Mouse (Mus musculus): ENCODE results near the gene Gm21915. TPM values are rescaled to one million over a fixed set of nuclear protein-coding genes. Genes with fewer than 3 reads are reported as not detected.

Gm21915 gene
- polyA plus RNA-seq, 2 experiments = not detected

GRCm38 (mm10) chr9:40693768-40694167 is 23.4 kb downstream of the Gm21915 start:
- Histone ChIP-seq H3K27me3 (ENCODE audit: control insufficient read depth, insufficient read depth, low read length) (no peaks in the 10 kb centered on the region; the same call in 1 of the 2 replicates), H3K36me3 (replicated peaks; ENCODE audit: control insufficient read depth, insufficient read depth, low read depth) (no peaks in the 10 kb centered on the region), H3K4me3 (ENCODE audit: insufficient read depth in 1 of 2, low read depth in 2 of 2, low read length in 2 of 2) (no peak overlapping the region), H3K4me1 (replicated peaks; ENCODE audit: control insufficient read depth in 2 of 2, insufficient read depth in 2 of 2, low read length in 1 of 2) (no peaks in the 10 kb centered on the region), H3K9me3 (ENCODE audit: control insufficient read depth, low read length) (no peaks in the 10 kb centered on the region), H3K27ac (no peak overlapping the region), H3K4me2 (ENCODE audit: low read depth) (no peak overlapping the region), H3K9ac (replicated peaks) (no peak overlapping the region)
- no peak for DNase-seq (ENCODE audit: low read depth in 3 of 3, low spot score in 3 of 3)
- WGBS (ENCODE audit: insufficient replicate concordance) = 64% methylated on average over 5 of the region's 5 CpGs
- TF ChIP-seq CTCF (IDR thresholded peaks at IDR 0.05; ENCODE audit: low read depth) = no peak
- no peak for TF ChIP-seq EP300 (IDR thresholded peaks at IDR 0.05; ENCODE audit: low read depth)
- no peak for ATAC-seq (ENCODE audit: insufficient read depth)

- TF ChIP-seq CTCF (IDR thresholded peaks at IDR 0.05; ENCODE audit: low read depth) (no peak), EP300 (IDR thresholded peaks at IDR 0.05; ENCODE audit: low read depth) (no peak)
- Histone ChIP-seq H3K4me1 (replicated peaks; ENCODE audit: control insufficient read depth in 2 of 2, insufficient read depth in 2 of 2, low read length in 1 of 2) (no peaks in the 10 kb centered on the region), H3K27me3 (ENCODE audit: control insufficient read depth, insufficient read depth, low read length) (no peaks in the 10 kb centered on the region; the same call in 1 of the 2 replicates), H3K4me3 (ENCODE audit: insufficient read depth in 1 of 2, low read depth in 2 of 2, low read length in 2 of 2) (no peak overlapping the region), H3K36me3 (replicated peaks; ENCODE audit: control insufficient read depth, insufficient read depth, low read depth) (no peaks in the 10 kb centered on the region), H3K9me3 (ENCODE audit: control insufficient read depth, low read length) (no peaks in the 10 kb centered on the region), H3K4me2 (ENCODE audit: low read depth) (no peak overlapping the region), H3K9ac (replicated peaks) (no peak overlapping the region), H3K27ac (no peak overlapping the region)
- ATAC-seq (ENCODE audit: insufficient read depth) = no peak
- no peak for DNase-seq (ENCODE audit: low read depth in 3 of 3, low spot score in 3 of 3)
- 75% methylated on average over 12 of the region's 12 CpGs for WGBS (ENCODE audit: insufficient replicate concordance)
Observed at GRCm38 (mm10) chr9:40694284-40694683, 23.9 kb downstream of the Gm21915 start.

GRCm38 (mm10) chr9:40696086-40696485 is 25.7 kb downstream of the Gm21915 start:
- H3K9ac ChIP-seq (replicated peaks) = no peak overlapping the region
- H3K4me2 ChIP-seq (ENCODE audit: low read depth) = no peak overlapping the region
- H3K27ac ChIP-seq = no peak overlapping the region
- no peaks in the 10 kb centered on the region; the same call in 1 of the 2 replicates for H3K27me3 ChIP-seq (ENCODE audit: control insufficient read depth, insufficient read depth, low read length)
- no peaks in the 10 kb centered on the region for H3K4me1 ChIP-seq (replicated peaks; ENCODE audit: control insufficient read depth in 2 of 2, insufficient read depth in 2 of 2, low read length in 1 of 2)
- no peaks in the 10 kb centered on the region for H3K9me3 ChIP-seq (ENCODE audit: control insufficient read depth, low read length)
- ATAC-seq (ENCODE audit: insufficient read depth) (no peak), DNase-seq (ENCODE audit: low read depth in 3 of 3, low spot score in 3 of 3) (no peak)
- 51% methylated on average over 4 of the region's 4 CpGs for WGBS (ENCODE audit: insufficient replicate concordance)
- TF ChIP-seq EP300 (IDR thresholded peaks at IDR 0.05; ENCODE audit: low read depth) (no peak), CTCF (IDR thresholded peaks at IDR 0.05; ENCODE audit: low read depth) (no peak)
- no peaks in the 10 kb centered on the region for H3K36me3 ChIP-seq (replicated peaks; ENCODE audit: control insufficient read depth, insufficient read depth, low read depth)
- H3K4me3 ChIP-seq (ENCODE audit: insufficient read depth in 1 of 2, low read depth in 2 of 2, low read length in 2 of 2) = no peak overlapping the region

GRCm38 (mm10) chr9:40699194-40699593 is 28.8 kb downstream of the Gm21915 start:
- H3K9me3 ChIP-seq (ENCODE audit: control insufficient read depth, low read length) = no peaks in the 10 kb centered on the region
- H3K4me3 ChIP-seq (ENCODE audit: insufficient read depth in 1 of 2, low read depth in 2 of 2, low read length in 2 of 2) = no peak overlapping the region
- no peaks in the 10 kb centered on the region; the same call in 1 of the 2 replicates for H3K27me3 ChIP-seq (ENCODE audit: control insufficient read depth, insufficient read depth, low read length)
- ATAC-seq (ENCODE audit: insufficient read depth) (no peak), DNase-seq (ENCODE audit: low read depth in 3 of 3, low spot score in 3 of 3) (no peak)
- H3K36me3 ChIP-seq (replicated peaks; ENCODE audit: control insufficient read depth, insufficient read depth, low read depth) = no peaks in the 10 kb centered on the region
- TF ChIP-seq EP300 (IDR thresholded peaks at IDR 0.05; ENCODE audit: low read depth) (no peak), CTCF (IDR thresholded peaks at IDR 0.05; ENCODE audit: low read depth) (no peak)
- no peak overlapping the region for H3K9ac ChIP-seq (replicated peaks)
- 58% methylated on average over 3 of the region's 3 CpGs for WGBS (ENCODE audit: insufficient replicate concordance)
- H3K4me1 ChIP-seq (replicated peaks; ENCODE audit: control insufficient read depth in 2 of 2, insufficient read depth in 2 of 2, low read length in 1 of 2) = no peaks in the 10 kb centered on the region
- no peak overlapping the region for H3K4me2 ChIP-seq (ENCODE audit: low read depth)
- no peak overlapping the region for H3K27ac ChIP-seq

GRCm38 (mm10) chr9:40700253-40700652 is 29.8 kb downstream of the Gm21915 start:
- H3K27ac ChIP-seq = no peak overlapping the region
- WGBS (ENCODE audit: insufficient replicate concordance) = 53% methylated on average over 5 of the region's 5 CpGs
- ATAC-seq (ENCODE audit: insufficient read depth) (no peak), DNase-seq (ENCODE audit: low read depth in 3 of 3, low spot score in 3 of 3) (no peak)
- H3K27me3 ChIP-seq (ENCODE audit: control insufficient read depth, insufficient read depth, low read length) = no peaks in the 10 kb centered on the region; the same call in 1 of the 2 replicates
- no peak overlapping the region for H3K9ac ChIP-seq (replicated peaks)
- H3K4me3 ChIP-seq (ENCODE audit: insufficient read depth in 1 of 2, low read depth in 2 of 2, low read length in 2 of 2) = no peak overlapping the region
- no peaks in the 10 kb centered on the region for H3K36me3 ChIP-seq (replicated peaks; ENCODE audit: control insufficient read depth, insufficient read depth, low read depth)
- no peak overlapping the region for H3K4me2 ChIP-seq (ENCODE audit: low read depth)
- TF ChIP-seq EP300 (IDR thresholded peaks at IDR 0.05; ENCODE audit: low read depth) (no peak), CTCF (IDR thresholded peaks at IDR 0.05; ENCODE audit: low read depth) (no peak)
- H3K4me1 ChIP-seq (replicated peaks; ENCODE audit: control insufficient read depth in 2 of 2, insufficient read depth in 2 of 2, low read length in 1 of 2) = no peaks in the 10 kb centered on the region
- no peaks in the 10 kb centered on the region for H3K9me3 ChIP-seq (ENCODE audit: control insufficient read depth, low read length)
